Mouse (Mus musculus) lung, embryonic 14.5 days (tissue): ENCODE data around the gene Ticam1. TPM values are rescaled to one million over a fixed set of nuclear protein-coding genes. Genes with fewer than 3 reads are reported as not detected.
A peak's percentile ranks its signal among the peaks of the same experiment; 100 is the strongest.

ENCODE experiments used
- ATAC-seq: fragments of 200-750 bp; cut with Nextera tagmentation; 2 replicates; pipeline ENCODE4 v1.8.0; 2017; ENCODE audit warnings: mild to moderate bottlenecking, moderate TSS enrichment, moderate library complexity; ENCODE audit not compliant: insufficient read depth
- DNase-seq: peaks from one replicate; pipeline ENCODE4 v3.0.0-alpha.2; 2015
- H3K27ac ChIP-seq: fragments of 300-500 bp; sonication (generic); 2 replicates; pipeline ENCODE4 v1.5.1; 2014; ENCODE audit warnings: low read depth, mild to moderate bottlenecking, moderate library complexity
- H3K27me3 ChIP-seq: fragments of 300-500 bp; sonication (generic); 2 replicates; pipeline ENCODE4 v1.6.1; 2014; ENCODE audit warnings: low read length, control low read depth; ENCODE audit not compliant: insufficient read depth
- H3K36me3 ChIP-seq: fragments of 300-500 bp; sonication (generic); 2 replicates; pipeline ENCODE4 v1.6.1; 2014; ENCODE audit warnings: control low read depth; ENCODE audit not compliant: insufficient read depth
- H3K4me1 ChIP-seq: fragments of 300-500 bp; sonication (generic); 2 replicates; pipeline ENCODE4 v1.6.1; 2014; ENCODE audit warnings: antibody characterized with exemption, control low read depth; ENCODE audit not compliant: insufficient read depth
- H3K4me2 ChIP-seq: fragments of 300-500 bp; sonication (generic); 2 replicates; pipeline ENCODE4 v1.6.1; 2014; ENCODE audit warnings: mild to moderate bottlenecking
- H3K4me3 ChIP-seq: fragments of 300-500 bp; sonication (generic); 2 replicates; pipeline ENCODE4 v1.5.1; 2014; ENCODE audit warnings: low read depth, low read length
- H3K9ac ChIP-seq: fragments of 300-500 bp; sonication (generic); 2 replicates; pipeline ENCODE4 v1.6.1; 2014
- H3K9me3 ChIP-seq: fragments of 300-500 bp; sonication (generic); 2 replicates; pipeline ENCODE4 v1.6.1; 2016; ENCODE audit warnings: low read depth, low read length, control low read depth
- CTCF ChIP-seq: IDR thresholded peaks from 2 replicates; pipeline ENCODE4 v1.5.1; 2016; ENCODE audit warnings: antibody characterized with exemption, low read depth
- WGBS: fragments of 180-500 bp; shearing (Covaris S2); extraction: QIAGEN DNeasy Blood & Tissue Kit; methylation state at CpG from one replicate; pipeline ENCODE4 v1.1.7; 2014; 5-methylcytosine and 5-hydroxymethylcytosine counted together
- polyA plus RNA-seq: library from polyadenylated mRNA; unstranded; fragments of >200 nt; fragmentation: Nextera tagmentation; extraction: Ambion mirVana; gene quantifications from 2 replicates; pipeline ENCODE4 v1.2.1, GENCODE M21; 2014

Gene Ticam1
- polyA plus RNA-seq, 1 experiment from 2014 or later, result 4.9 TPM

- peaks cover 8% of the 10 kb centered on the region for H3K4me1 ChIP-seq
- no peaks in the 10 kb centered on the region for H3K27me3 ChIP-seq
- H3K4me3 ChIP-seq, result no peak overlapping the region
- no peak for TF ChIP-seq CTCF
- peaks cover 43% of the 10 kb centered on the region for H3K36me3 ChIP-seq
- WGBS, result 79% methylated on average over 7 of the region's 7 CpGs
- no peaks in the 10 kb centered on the region for H3K9me3 ChIP-seq
- H3K4me2 ChIP-seq, result no peak overlapping the region
- ATAC-seq (no peak), DNase-seq (no peak)
- no peak overlapping the region for H3K27ac ChIP-seq
- H3K9ac ChIP-seq, result no peak overlapping the region
Observed at GRCm38 (mm10) chr17:56273482-56273881, 3.1 kb downstream of the Ticam1 start.

- ATAC-seq (no peak), DNase-seq (peak; percentile 28)
- no peak overlapping the region for H3K4me2 ChIP-seq
- no peak for TF ChIP-seq CTCF
- peaks cover 40% of the 10 kb centered on the region for H3K36me3 ChIP-seq
- no peaks in the 10 kb centered on the region for H3K9me3 ChIP-seq
- peaks cover 3% of the 10 kb centered on the region for H3K4me1 ChIP-seq
- H3K27ac ChIP-seq, result no peak overlapping the region
- peak overlapping the region; percentile 20 for H3K9ac ChIP-seq
- no peak overlapping the region for H3K4me3 ChIP-seq
- no peaks in the 10 kb centered on the region for H3K27me3 ChIP-seq
- 68% methylated on average over 3 of the region's 3 CpGs for WGBS
Observed at GRCm38 (mm10) chr17:56272644-56273043, 3.9 kb downstream of the Ticam1 start.

GRCm38 (mm10) chr17:56271609-56272253 is 4.9 kb downstream of the Ticam1 start:
- no peaks in the 10 kb centered on the region for H3K9me3 ChIP-seq
- H3K4me2 ChIP-seq, result no peak overlapping the region
- no peak for ATAC-seq
- H3K4me3 ChIP-seq, result no peak overlapping the region
- no peak for DNase-seq
- H3K27ac ChIP-seq, result no peak overlapping the region
- WGBS, result 79% methylated on average over 12 of the region's 12 CpGs
- no peak for TF ChIP-seq CTCF
- H3K9ac ChIP-seq, result no peak overlapping the region
- no peaks in the 10 kb centered on the region for H3K27me3 ChIP-seq
- H3K36me3 ChIP-seq, result peaks cover 40% of the 10 kb centered on the region
- H3K4me1 ChIP-seq, result no peaks in the 10 kb centered on the region; the same call in 1 of the 2 replicates

- H3K4me2 ChIP-seq, result peak overlapping the region; percentile 69
- DNase-seq (no peak), ATAC-seq (peak; percentile 18; the same call in 1 of the 2 replicates)
- peak overlapping the region; percentile 39 for H3K4me3 ChIP-seq
- H3K4me1 ChIP-seq, result no peaks in the 10 kb centered on the region; the same call in 1 of the 2 replicates
- H3K27me3 ChIP-seq, result no peaks in the 10 kb centered on the region
- H3K27ac ChIP-seq, result no peak overlapping the region
- peaks cover 40% of the 10 kb centered on the region for H3K36me3 ChIP-seq
- no peak for TF ChIP-seq CTCF
- 73% methylated on average over 3 of the region's 3 CpGs for WGBS
- no peaks in the 10 kb centered on the region for H3K9me3 ChIP-seq
- no peak overlapping the region for H3K9ac ChIP-seq
Observed at GRCm38 (mm10) chr17:56269741-56270140, 6.8 kb downstream of the Ticam1 start.

GRCm38 (mm10) chr17:56269153-56269630 is 7.4 kb downstream of the Ticam1 start:
- Histone ChIP-seq H3K4me3 (peak overlapping the region; percentile 39), H3K36me3 (peaks cover 43% of the 10 kb centered on the region), H3K9me3 (no peaks in the 10 kb centered on the region), H3K4me1 (no peaks in the 10 kb centered on the region; the same call in 1 of the 2 replicates), H3K27me3 (no peaks in the 10 kb centered on the region), H3K4me2 (peak overlapping the region; percentile 69), H3K9ac (peak overlapping the region; percentile 43), H3K27ac (peak overlapping the region; percentile 78)
- no peak for TF ChIP-seq CTCF
- WGBS, result 16% methylated on average over 12 of the region's 12 CpGs
- DNase-seq (peak; percentile 92), ATAC-seq (peak; percentile 85)

- TF ChIP-seq CTCF, result no peak
- 62% methylated on average over 3 of the region's 3 CpGs for WGBS
- Histone ChIP-seq H3K36me3 (peaks cover 41% of the 10 kb centered on the region), H3K9ac (no peak overlapping the region), H3K27ac (no peak overlapping the region), H3K9me3 (no peaks in the 10 kb centered on the region), H3K4me3 (no peak overlapping the region), H3K4me1 (no peaks in the 10 kb centered on the region; the same call in 1 of the 2 replicates), H3K4me2 (no peak overlapping the region), H3K27me3 (no peaks in the 10 kb centered on the region)
- DNase-seq (no peak), ATAC-seq (no peak)
Observed at GRCm38 (mm10) chr17:56266271-56266670, 10.3 kb downstream of the Ticam1 start.

- Histone ChIP-seq H3K27ac (no peak overlapping the region), H3K4me1 (no peaks in the 10 kb centered on the region; the same call in 1 of the 2 replicates), H3K4me2 (no peak overlapping the region), H3K36me3 (peaks cover 41% of the 10 kb centered on the region), H3K4me3 (no peak overlapping the region), H3K9ac (no peak overlapping the region), H3K9me3 (no peaks in the 10 kb centered on the region), H3K27me3 (no peaks in the 10 kb centered on the region)
- ATAC-seq (no peak), DNase-seq (no peak)
- no peak for TF ChIP-seq CTCF
- WGBS, result 76% methylated on average over 3 of the region's 3 CpGs
Observed at GRCm38 (mm10) chr17:56265869-56266268, 10.7 kb downstream of the Ticam1 start.
